Mouse (Mus musculus): Measurements from ENCODE around the gene Gga3.

DNA sequence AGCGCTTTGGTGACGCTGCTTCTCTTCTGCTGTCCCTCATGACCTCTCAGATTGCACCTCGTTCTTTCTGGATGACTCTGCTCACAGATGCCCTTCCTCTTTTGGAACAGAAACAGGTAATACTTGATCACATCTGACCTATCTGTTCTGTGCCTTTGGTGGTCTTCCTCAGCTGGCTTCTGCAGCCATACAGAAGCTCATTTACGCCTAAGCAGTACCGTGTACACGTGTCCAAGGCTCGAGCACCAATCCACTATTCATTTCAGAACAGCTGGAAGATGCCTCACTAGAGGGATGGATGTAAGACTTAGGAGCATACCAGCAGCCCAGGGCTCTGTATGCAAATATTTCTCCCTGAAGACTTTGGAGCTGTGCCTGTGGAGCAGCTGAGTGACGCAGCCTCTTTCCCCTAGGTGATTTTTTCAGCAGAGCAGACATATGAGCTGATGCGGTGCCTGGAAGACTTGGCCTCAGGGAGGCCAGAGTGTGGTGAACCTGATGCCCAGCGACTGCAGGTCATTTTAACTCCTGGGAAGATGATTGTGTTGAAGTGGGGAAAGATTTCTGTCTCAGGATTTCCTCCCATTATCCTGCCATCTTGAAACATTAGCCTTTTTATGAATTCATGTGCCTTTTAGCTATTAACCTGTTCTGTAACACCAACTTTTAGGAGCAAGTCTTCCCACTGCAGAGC lies 20.8 kb downstream of the Gga3 start:
- TF ChIP-seq POLR2A (IDR thresholded peaks at IDR 0.05; ENCODE audit: low read depth, low read length) (no peak), CTCF (IDR thresholded peaks at IDR 0.05; ENCODE audit: extremely low read depth, insufficient read length, insufficient replicate concordance, low read depth, low read length) (no peak)
